Mouse (Mus musculus): ENCODE data around the gene Mtch1. TPM values are rescaled to one million over a fixed set of nuclear protein-coding genes. Genes with fewer than 3 reads are reported as not detected.

Gene Mtch1
- polyA plus RNA-seq, 1 experiment: 134 TPM

DNA sequence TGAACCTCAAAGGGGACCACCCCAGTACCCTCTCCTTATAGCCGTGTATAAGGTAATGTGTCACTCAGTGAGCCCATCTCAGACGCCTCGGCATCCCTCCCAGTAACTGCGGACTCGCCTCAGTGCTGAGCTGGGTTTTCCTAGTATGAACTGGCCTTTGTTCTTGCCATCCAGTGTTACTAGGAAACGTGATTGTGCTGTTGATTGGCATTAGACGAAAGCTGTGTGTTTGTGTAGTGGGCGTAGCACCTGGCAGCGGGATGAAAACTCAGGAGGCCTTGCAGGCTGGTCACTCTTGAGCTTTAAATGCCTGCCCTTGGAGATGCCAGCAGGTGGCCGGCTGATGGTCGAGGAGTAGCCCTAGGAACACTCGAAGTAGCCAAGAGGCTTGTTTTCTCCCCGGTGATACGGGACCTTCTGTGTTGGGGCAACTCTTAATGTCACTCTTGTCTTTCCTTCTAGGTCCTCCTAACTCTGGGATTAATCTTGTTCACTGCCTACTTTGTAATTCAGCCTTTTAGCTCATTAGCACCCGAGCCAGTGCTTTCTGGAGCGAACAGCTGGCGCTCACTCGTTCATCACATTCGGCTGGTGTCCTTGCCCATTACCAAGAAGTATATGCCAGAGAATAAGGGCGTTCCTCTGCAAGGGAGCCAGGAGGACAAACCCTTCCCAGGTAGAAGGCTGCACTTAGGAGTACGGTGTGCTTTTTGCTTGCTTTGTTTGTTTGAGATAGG is 65.3 kb downstream of the Mtch1 start:
- no peaks in the 10 kb centered on the region for H3K27me3 ChIP-seq (ENCODE audit: control insufficient read depth, insufficient read depth, low read length, poor library complexity, severe bottlenecking)
- TF ChIP-seq CTCF (IDR thresholded peaks at IDR 0.05; ENCODE audit: low read depth, low read length) (no peak), POLR2A (IDR thresholded peaks at IDR 0.05; ENCODE audit: insufficient read depth, low read length) (no peak), EP300 (IDR thresholded peaks at IDR 0.05; ENCODE audit: insufficient read depth, low read depth, low read length) (no peak)
- no peaks in the 10 kb centered on the region for H3K4me1 ChIP-seq (ENCODE audit: control insufficient read depth, insufficient read depth, low read length)
- H3K9me3 ChIP-seq (replicated peaks; ENCODE audit: control insufficient read depth, insufficient read depth, low read length, poor library complexity, severe bottlenecking): no peaks in the 10 kb centered on the region
- H3K36me3 ChIP-seq (ENCODE audit: control insufficient read depth, insufficient read depth, low read length, poor library complexity, severe bottlenecking): no peaks in the 10 kb centered on the region
- no peak overlapping the region for H3K27ac ChIP-seq (ENCODE audit: insufficient read depth, low read length)
- no peak overlapping the region for H3K4me3 ChIP-seq (ENCODE audit: low read depth, low read length)
- H3K9ac ChIP-seq (ENCODE audit: low read depth, poor library complexity, severe bottlenecking): no peak overlapping the region

Other genes starting within 250 kb of the Mtch1 start
- gene Rab44, start 233.8 kb downstream of the Mtch1 start, polyA plus RNA-seq (2011; ENCODE audit: insufficient read depth, insufficient read length, low read depth, missing spikeins): not detected in 2 replicates
- 1.8 and 4.4 TPM in 2 replicates for gene Cpne5, start 109.8 kb downstream of the Mtch1 start, polyA plus RNA-seq (2011; ENCODE audit: insufficient read depth, insufficient read length, low read depth, missing spikeins)
- gene Ppil1, start 83.7 kb downstream of the Mtch1 start, polyA plus RNA-seq (2011; ENCODE audit: insufficient read depth, insufficient read length, low read depth, missing spikeins): 92.7 and 101 TPM in 2 replicates
- 39.5 and 54.0 TPM in 2 replicates for gene BC004004, start 79.1 kb downstream of the Mtch1 start, polyA plus RNA-seq (2011; ENCODE audit: insufficient read depth, insufficient read length, low read depth, missing spikeins)
- gene Pi16, start 30.3 kb downstream of the Mtch1 start, polyA plus RNA-seq (2011; ENCODE audit: insufficient read depth, insufficient read length, low read depth, missing spikeins): 0.39 TPM in 1 of 2 replicates, not detected in the other
- 4.6 and 5.1 TPM in 2 replicates for gene Fgd2, start 13.0 kb upstream of the Mtch1 start, polyA plus RNA-seq (2011; ENCODE audit: insufficient read depth, insufficient read length, low read depth, missing spikeins)
- 348 and 350 TPM in 2 replicates for gene Pim1, start 142.8 kb upstream of the Mtch1 start, polyA plus RNA-seq (2011; ENCODE audit: insufficient read depth, insufficient read length, low read depth, missing spikeins)
- 1.6 and 2.4 TPM in 2 replicates for gene Gm17657, start 201.7 kb upstream of the Mtch1 start, polyA plus RNA-seq (2011; ENCODE audit: insufficient read depth, insufficient read length, low read depth, missing spikeins)
- 20.8 and 21.8 TPM in 2 replicates for gene Tbc1d22b, start 201.9 kb upstream of the Mtch1 start, polyA plus RNA-seq (2011; ENCODE audit: insufficient read depth, insufficient read length, low read depth, missing spikeins)
- gene Tmem217, start 204.5 kb upstream of the Mtch1 start, polyA plus RNA-seq (2011; ENCODE audit: insufficient read depth, insufficient read length, low read depth, missing spikeins): not detected in 2 replicates